Comparison of ENCODE assay signal across 14 mouse cellular contexts in genomic region chr2:54265453-54265823, GRCm38 (mm10).
"Had no signal": no experiment of that assay in that cellular context is flagged by ENCODE, and none has a peak within 500 bp of the region (broad histone marks: within the 10 kb centered on the region; RNA-seq: fewer than 3 reads in every experiment).

No protein-coding gene starts in this region.

- H3K36me3 ChIP-seq: limb, embryonic 15.5 days; liver, embryonic 12.5 days; neural tube, embryonic 13.5 days had no signal

- H3K9me3 ChIP-seq: limb, embryonic 15.5 days; liver, embryonic 12.5 days had no signal

- H3K27ac ChIP-seq: kidney, postnatal 0 days; limb, embryonic 15.5 days; liver, embryonic 12.5 days; neural tube, embryonic 13.5 days had no signal

- H3K4me1 ChIP-seq: limb, embryonic 15.5 days; liver, embryonic 12.5 days had no signal

- H3K27me3 ChIP-seq: limb, embryonic 15.5 days; liver, embryonic 12.5 days; neural tube, embryonic 13.5 days had no signal

- H3K4me2 ChIP-seq: limb, embryonic 15.5 days; liver, embryonic 12.5 days; lung, embryonic 14.5 days; neural tube, embryonic 13.5 days had no signal

- ATAC-seq: liver, embryonic 12.5 days had no signal

- H3K4me3 ChIP-seq: limb, embryonic 15.5 days; liver, embryonic 12.5 days; myocyte; neural tube, embryonic 13.5 days had no signal

- H3K9ac ChIP-seq: limb, embryonic 15.5 days; liver, embryonic 12.5 days; lung, embryonic 14.5 days; neural tube, embryonic 13.5 days had no signal

- DNase-seq: kidney, adult 9 months; kidney, postnatal 36 days; layer of hippocampus, adult 9-11 months; layer of hippocampus, postnatal 36 days; lung, embryonic 14.5 days; lung, postnatal 10 days; lung, postnatal 4 days; right cerebral cortex, postnatal 25 days; thymus, postnatal 36 days had no signal
